Mouse (Mus musculus) lung, adult 2 months (tissue): ENCODE data around the gene Abl2.

ENCODE experiments used
- CTCF ChIP-seq: fragments of 200-500 bp; IDR thresholded peaks from 2 replicates; pipeline ENCODE4 v1.5.1; 2011; ENCODE audit warnings: mild to moderate bottlenecking, low read length, control low read depth; ENCODE audit not compliant: insufficient read depth
- POLR2A ChIP-seq: fragments of 200-500 bp; IDR thresholded peaks from 2 replicates; pipeline ENCODE4 v1.6.1; 2011; ENCODE audit warnings: low read depth, mild to moderate bottlenecking, control low read depth, low read length, borderline replicate concordance; ENCODE audit errors: extremely low read depth

DNA sequence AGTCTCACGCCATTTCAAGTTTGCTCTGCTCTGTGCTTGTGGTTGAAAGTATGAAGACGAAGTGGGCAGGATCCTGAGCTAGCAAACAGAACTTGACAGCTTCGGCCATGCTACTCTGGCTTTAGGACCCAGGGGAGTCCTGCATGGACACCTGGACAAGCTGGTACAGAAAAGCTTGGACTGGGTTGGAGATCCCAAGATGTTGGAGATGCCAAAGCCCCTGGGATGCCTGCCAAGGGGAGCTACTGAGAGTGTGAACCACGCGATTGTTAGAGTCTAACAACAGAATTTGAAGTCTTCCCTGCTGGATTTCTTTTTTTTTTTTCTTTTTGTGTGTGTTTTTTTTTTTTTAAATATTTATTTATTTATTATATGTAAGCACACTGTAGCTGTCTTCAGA lies 118.0 kb downstream of the Abl2 start:
- TF ChIP-seq POLR2A (no peak), CTCF (no peak)
